Mouse (Mus musculus): ENCODE measurements around the gene Itpr2.

DNA sequence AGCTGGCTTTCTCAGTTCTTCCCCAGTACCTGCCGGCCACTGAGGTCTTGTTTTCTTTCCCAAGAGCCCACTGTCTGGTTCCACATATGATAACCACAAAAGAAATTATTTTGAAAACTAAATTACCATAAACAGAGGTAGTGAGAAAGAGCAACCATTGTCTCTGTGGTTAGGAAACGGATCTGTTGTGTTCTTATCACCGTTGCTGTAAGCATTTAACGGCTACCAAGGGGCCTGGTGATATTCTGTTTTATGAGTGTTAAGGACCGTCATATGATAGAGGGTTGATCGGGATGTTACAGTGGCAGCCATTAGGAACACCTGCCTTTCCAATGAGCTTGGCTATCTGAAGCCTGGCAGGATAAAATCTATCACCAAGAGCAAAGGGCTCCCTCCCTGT is 390.2 kb downstream of the Itpr2 start:
- TF ChIP-seq POLR2A (IDR thresholded peaks at IDR 0.05; ENCODE audit: insufficient read depth, low read length) (no peak), CTCF (IDR thresholded peaks at IDR 0.05; ENCODE audit: low read depth, low read length) (no peak)
